Mouse (Mus musculus): ENCODE measurements around the gene Klhl35. TPM values are rescaled to one million over a fixed set of nuclear protein-coding genes. Genes with fewer than 3 reads are reported as not detected.

Gene Klhl35
- polyA plus RNA-seq, 1 experiment: not detected

GRCm38 (mm10) chr7:99432248-99432647, 33.6 kb upstream of the Klhl35 start:
- H3K4me2 ChIP-seq (ENCODE audit: low read depth): peak overlapping the region; percentile 32
- TF ChIP-seq E2F4 (IDR thresholded peaks at IDR 0.05; ENCODE audit: insufficient read depth) (no peak), MYOG (IDR thresholded peaks at IDR 0.05; ENCODE audit: control insufficient read depth in 1 of 3, insufficient read depth in 1 of 3, insufficient read length in 2 of 3, low read depth in 2 of 3) (no peak), POLR2AphosphoS2 (IDR thresholded peaks at IDR 0.05; ENCODE audit: insufficient read length, low read depth) (no peak), POLR2A (IDR thresholded peaks at IDR 0.05; ENCODE audit: insufficient read length, low read depth) (no peak), MAX (IDR thresholded peaks at IDR 0.05; ENCODE audit: low read depth) (no peak), TCF12 (IDR thresholded peaks at IDR 0.05; ENCODE audit: insufficient read depth, poor library complexity, severe bottlenecking) (no peak), REST (IDR thresholded peaks at IDR 0.05; ENCODE audit: insufficient read depth, insufficient read length) (no peak), MYOD1 (IDR thresholded peaks at IDR 0.05; ENCODE audit: control insufficient read depth in 1 of 3, insufficient read length in 2 of 3, low read depth in 2 of 3) (no peak), TCF3 (IDR thresholded peaks at IDR 0.05; ENCODE audit: insufficient read length, low read depth) (no peak), SRF (IDR thresholded peaks at IDR 0.05; ENCODE audit: control insufficient read depth, insufficient read length, low read depth) (no peak), CEBPB (IDR thresholded peaks at IDR 0.05; ENCODE audit: insufficient read depth, poor library complexity, severe bottlenecking) (no peak), USF1 (IDR thresholded peaks at IDR 0.05; ENCODE audit: low read depth) (no peak)
- no peaks in the 10 kb centered on the region for H3K79me2 ChIP-seq (ENCODE audit: control insufficient read depth, insufficient read depth)
- H3K4me3 ChIP-seq: no peak overlapping the region
- no peaks in the 10 kb centered on the region for H3K27me3 ChIP-seq (ENCODE audit: control insufficient read depth, insufficient read depth, insufficient read length)
- H3ac ChIP-seq (ENCODE audit: control insufficient read depth, insufficient read length): no peak overlapping the region
- no peaks in the 10 kb centered on the region for H3K36me3 ChIP-seq (ENCODE audit: control insufficient read depth, insufficient read depth)

GRCm38 (mm10) chr7:99432863-99433262, 32.9 kb upstream of the Klhl35 start:
- Histone ChIP-seq H3ac (ENCODE audit: control insufficient read depth, insufficient read length) (no peak overlapping the region), H3K4me3 (no peak overlapping the region), H3K4me2 (ENCODE audit: low read depth) (peak overlapping the region; percentile 32), H3K36me3 (ENCODE audit: control insufficient read depth, insufficient read depth) (no peaks in the 10 kb centered on the region), H3K79me2 (ENCODE audit: control insufficient read depth, insufficient read depth) (no peaks in the 10 kb centered on the region), H3K27me3 (ENCODE audit: control insufficient read depth, insufficient read depth, insufficient read length) (no peaks in the 10 kb centered on the region)
- TF ChIP-seq REST (IDR thresholded peaks at IDR 0.05; ENCODE audit: insufficient read depth, insufficient read length) (no peak), USF1 (IDR thresholded peaks at IDR 0.05; ENCODE audit: low read depth) (no peak), TCF12 (IDR thresholded peaks at IDR 0.05; ENCODE audit: insufficient read depth, poor library complexity, severe bottlenecking) (no peak), POLR2AphosphoS2 (IDR thresholded peaks at IDR 0.05; ENCODE audit: insufficient read length, low read depth) (no peak), TCF3 (IDR thresholded peaks at IDR 0.05; ENCODE audit: insufficient read length, low read depth) (no peak), MYOG (IDR thresholded peaks at IDR 0.05; ENCODE audit: control insufficient read depth in 1 of 3, insufficient read depth in 1 of 3, insufficient read length in 2 of 3, low read depth in 2 of 3) (no peak), CEBPB (IDR thresholded peaks at IDR 0.05; ENCODE audit: insufficient read depth, poor library complexity, severe bottlenecking) (no peak), MYOD1 (IDR thresholded peaks at IDR 0.05; ENCODE audit: control insufficient read depth in 1 of 3, insufficient read length in 2 of 3, low read depth in 2 of 3) (no peak)

- Histone ChIP-seq H3K36me3 (ENCODE audit: control insufficient read depth, insufficient read depth) (no peaks in the 10 kb centered on the region), H3ac (ENCODE audit: control insufficient read depth, insufficient read length) (no peak overlapping the region), H3K79me2 (ENCODE audit: control insufficient read depth, insufficient read depth) (no peaks in the 10 kb centered on the region), H3K4me2 (ENCODE audit: low read depth) (no peak overlapping the region), H3K4me3 (no peak overlapping the region), H3K27me3 (ENCODE audit: control insufficient read depth, insufficient read depth, insufficient read length) (no peaks in the 10 kb centered on the region)
- TF ChIP-seq SRF (IDR thresholded peaks at IDR 0.05; ENCODE audit: control insufficient read depth, insufficient read length, low read depth): no peak
- TF ChIP-seq TCF3 (IDR thresholded peaks at IDR 0.05; ENCODE audit: insufficient read length, low read depth): no peak
- no peak for TF ChIP-seq REST (IDR thresholded peaks at IDR 0.05; ENCODE audit: insufficient read depth, insufficient read length)
- TF ChIP-seq POLR2AphosphoS2 (IDR thresholded peaks at IDR 0.05; ENCODE audit: insufficient read length, low read depth): no peak
- TF ChIP-seq CEBPB (IDR thresholded peaks at IDR 0.05; ENCODE audit: insufficient read depth, poor library complexity, severe bottlenecking): no peak
- no peak for TF ChIP-seq E2F4 (IDR thresholded peaks at IDR 0.05; ENCODE audit: insufficient read depth)
- no peak for TF ChIP-seq MYOG (IDR thresholded peaks at IDR 0.05; ENCODE audit: control insufficient read depth in 1 of 3, insufficient read depth in 1 of 3, insufficient read length in 2 of 3, low read depth in 2 of 3)
- TF ChIP-seq MYOD1 (IDR thresholded peaks at IDR 0.05; ENCODE audit: control insufficient read depth in 1 of 3, insufficient read length in 2 of 3, low read depth in 2 of 3): no peak
- no peak for TF ChIP-seq POLR2A (IDR thresholded peaks at IDR 0.05; ENCODE audit: insufficient read length, low read depth)
- TF ChIP-seq MAX (IDR thresholded peaks at IDR 0.05; ENCODE audit: low read depth): no peak
- TF ChIP-seq USF1 (IDR thresholded peaks at IDR 0.05; ENCODE audit: low read depth): no peak
- no peak for TF ChIP-seq TCF12 (IDR thresholded peaks at IDR 0.05; ENCODE audit: insufficient read depth, poor library complexity, severe bottlenecking)
Observed at GRCm38 (mm10) chr7:99434672-99435250, 31.0 kb upstream of the Klhl35 start.

GRCm38 (mm10) chr7:99436530-99436929, 29.3 kb upstream of the Klhl35 start:
- Histone ChIP-seq H3K36me3 (ENCODE audit: control insufficient read depth, insufficient read depth) (no peaks in the 10 kb centered on the region), H3K79me2 (ENCODE audit: control insufficient read depth, insufficient read depth) (no peaks in the 10 kb centered on the region), H3K4me3 (no peak overlapping the region), H3ac (ENCODE audit: control insufficient read depth, insufficient read length) (no peak overlapping the region), H3K27me3 (ENCODE audit: control insufficient read depth, insufficient read depth, insufficient read length) (no peaks in the 10 kb centered on the region), H3K4me2 (ENCODE audit: low read depth) (no peak overlapping the region)
- TF ChIP-seq REST (IDR thresholded peaks at IDR 0.05; ENCODE audit: insufficient read depth, insufficient read length): no peak
- no peak for TF ChIP-seq MAX (IDR thresholded peaks at IDR 0.05; ENCODE audit: low read depth)
- no peak for TF ChIP-seq SRF (IDR thresholded peaks at IDR 0.05; ENCODE audit: control insufficient read depth, insufficient read length, low read depth)
- TF ChIP-seq USF1 (IDR thresholded peaks at IDR 0.05; ENCODE audit: low read depth): no peak
- no peak for TF ChIP-seq MYOD1 (IDR thresholded peaks at IDR 0.05; ENCODE audit: control insufficient read depth in 1 of 3, insufficient read length in 2 of 3, low read depth in 2 of 3)
- TF ChIP-seq CEBPB (IDR thresholded peaks at IDR 0.05; ENCODE audit: insufficient read depth, poor library complexity, severe bottlenecking): no peak
- TF ChIP-seq TCF3 (IDR thresholded peaks at IDR 0.05; ENCODE audit: insufficient read length, low read depth): no peak
- TF ChIP-seq MYOG (IDR thresholded peaks at IDR 0.05; ENCODE audit: control insufficient read depth in 1 of 3, insufficient read depth in 1 of 3, insufficient read length in 2 of 3, low read depth in 2 of 3): no peak
- TF ChIP-seq TCF12 (IDR thresholded peaks at IDR 0.05; ENCODE audit: insufficient read depth, poor library complexity, severe bottlenecking): no peak
- no peak for TF ChIP-seq E2F4 (IDR thresholded peaks at IDR 0.05; ENCODE audit: insufficient read depth)
- TF ChIP-seq POLR2AphosphoS2 (IDR thresholded peaks at IDR 0.05; ENCODE audit: insufficient read length, low read depth): no peak
- TF ChIP-seq POLR2A (IDR thresholded peaks at IDR 0.05; ENCODE audit: insufficient read length, low read depth): no peak

Data from myocyte (in vitro differentiated cells).